Mouse (Mus musculus): ENCODE data around the gene Avpr2.
A peak's percentile ranks its signal among the peaks of the same experiment; 100 is the strongest.

The Avpr2 gene

DNA sequence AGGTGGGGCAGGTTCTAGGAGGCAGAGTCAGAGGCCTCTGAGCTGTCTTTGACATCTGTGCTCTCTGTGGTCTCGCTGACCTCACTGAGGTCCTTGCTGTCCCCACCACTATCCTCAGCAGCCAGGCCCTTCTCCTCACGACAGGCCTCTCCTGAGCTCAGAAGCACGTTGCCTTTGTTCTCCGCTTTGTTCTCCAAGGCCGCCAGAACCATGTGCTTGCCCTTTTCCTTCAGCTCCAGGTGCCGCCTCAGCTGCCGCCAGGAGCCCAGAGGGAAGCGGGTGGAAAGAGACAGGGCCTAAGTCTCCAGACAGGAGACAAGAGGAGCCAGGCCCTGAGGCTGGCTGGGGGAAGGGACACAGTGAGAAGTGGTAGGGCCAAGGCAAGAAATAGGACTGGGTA is 25.0 kb downstream of the Avpr2 start:
- DNase-seq (ENCODE audit: low read depth), result no peak

DNA sequence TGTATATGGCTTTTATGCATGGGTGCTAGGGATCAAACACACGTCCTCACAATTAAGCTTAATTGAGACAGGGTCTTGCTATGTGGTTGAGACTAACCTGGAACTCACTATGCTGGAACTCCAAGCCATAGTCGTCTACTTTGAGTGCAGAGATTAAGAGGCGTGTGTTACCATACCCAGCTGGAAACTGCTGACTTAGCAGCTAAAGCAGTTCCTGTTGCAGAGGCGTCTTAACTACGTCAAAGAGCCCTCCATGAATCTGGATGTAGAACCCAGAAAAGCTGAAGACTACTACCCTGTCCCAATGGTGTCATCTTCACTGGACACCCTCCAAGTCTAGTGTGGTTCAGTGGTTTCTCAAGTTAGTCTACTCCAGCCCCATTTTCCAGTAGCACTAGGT is 26.7 kb downstream of the Avpr2 start:
- DNase-seq (ENCODE audit: low read depth), result no peak

DNA sequence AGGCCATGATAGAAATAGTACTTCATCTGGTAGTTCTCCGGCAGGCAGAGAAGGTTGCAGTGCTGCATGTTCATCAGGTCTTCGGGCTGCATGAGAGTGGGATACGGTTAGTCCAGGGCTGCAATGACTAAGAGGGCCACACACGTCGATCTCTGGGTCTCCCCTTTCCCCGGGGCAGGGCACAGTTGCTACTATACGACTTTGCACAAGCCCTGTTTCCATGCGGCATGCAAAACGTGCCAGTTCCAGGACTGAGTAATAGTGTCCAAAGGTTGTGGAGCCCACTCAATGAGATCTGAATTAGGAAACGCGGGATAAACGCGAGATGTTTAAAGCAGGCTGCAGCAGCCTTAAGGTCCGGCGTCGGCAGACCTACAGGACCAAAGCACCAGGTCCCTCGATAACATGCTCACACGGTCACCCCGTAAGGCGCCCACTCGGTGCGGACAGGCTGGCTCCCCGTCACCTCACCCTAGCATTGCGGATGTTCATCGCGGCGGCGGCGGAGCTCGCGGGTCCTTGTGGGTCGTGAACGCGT is 29.5 kb downstream of the Avpr2 start:
- no peak for DNase-seq (ENCODE audit: low read depth)

GRCm38 (mm10) chrX:73921823-73922549 is 30.1 kb downstream of the Avpr2 start, which contains the start of the genes Arhgap4 and Naa10:
Gene Arhgap4 (minus strand): TSS chrX:73921870.
Gene Naa10 (minus strand): TSS chrX:73921944.
- peak; percentile 81 for DNase-seq (ENCODE audit: low read depth)

- no peak for DNase-seq (ENCODE audit: low read depth)
Measured at GRCm38 (mm10) chrX:73922550-73922882, 30.6 kb downstream of the Avpr2 start.

DNA sequence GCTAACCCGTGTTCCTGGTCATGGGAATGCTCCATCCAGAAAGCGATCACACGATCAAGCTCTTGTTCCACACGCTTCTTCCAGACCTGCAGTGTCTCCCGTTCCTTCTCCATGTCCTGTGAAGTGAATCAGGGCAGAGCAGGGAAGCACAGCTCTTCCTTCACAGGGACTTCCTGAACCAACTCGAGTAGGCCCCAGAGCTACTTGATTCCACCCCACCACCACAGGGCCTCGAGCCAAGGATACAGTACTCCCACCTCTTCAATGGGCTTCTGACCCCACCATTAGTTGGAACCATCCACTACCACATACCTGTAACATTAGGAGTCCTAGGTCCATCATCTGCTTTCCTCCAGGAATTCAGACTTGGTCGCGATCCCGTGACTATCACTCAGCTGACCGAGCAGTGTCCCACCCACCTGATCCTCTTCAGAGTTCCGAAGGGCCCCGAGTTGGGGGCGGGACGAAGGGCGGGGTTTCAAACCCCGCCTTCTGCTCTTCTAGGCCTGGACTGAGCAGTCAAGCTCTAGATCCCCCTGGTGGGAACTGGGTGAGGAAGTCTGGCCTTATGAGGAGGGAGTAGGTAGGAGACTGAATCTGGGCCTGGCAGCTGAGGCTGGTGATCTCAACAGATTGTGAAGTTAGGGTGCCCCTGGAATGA is 38.6 kb downstream of the Avpr2 start, which contains the start of gene Renbp:
Gene Renbp, minus strand, starts transcription at position 449 of the 661 bp plus-strand sequence.
- DNase-seq (ENCODE audit: low read depth), result peak; percentile 60

DNA sequence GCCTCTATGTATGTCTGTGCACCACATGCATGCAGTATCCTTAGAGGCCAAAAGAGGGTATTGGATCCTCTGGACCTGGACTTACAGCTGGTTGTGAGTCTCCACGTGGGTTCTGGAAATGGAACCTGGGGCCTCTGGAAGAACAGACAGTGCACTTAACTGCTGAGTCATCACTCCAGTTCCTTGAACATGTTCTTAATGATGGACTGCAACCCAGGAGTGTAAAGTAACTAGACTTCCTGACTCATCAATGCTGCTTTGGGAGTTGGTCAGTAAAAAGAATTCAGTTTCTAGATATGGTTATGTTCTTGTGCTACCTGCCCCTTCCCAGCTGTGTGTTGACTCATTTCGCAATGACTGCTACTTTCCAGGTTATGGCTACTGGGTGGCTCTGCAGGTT is 40.0 kb downstream of the Avpr2 start:
- DNase-seq (ENCODE audit: low read depth), result no peak

DNA sequence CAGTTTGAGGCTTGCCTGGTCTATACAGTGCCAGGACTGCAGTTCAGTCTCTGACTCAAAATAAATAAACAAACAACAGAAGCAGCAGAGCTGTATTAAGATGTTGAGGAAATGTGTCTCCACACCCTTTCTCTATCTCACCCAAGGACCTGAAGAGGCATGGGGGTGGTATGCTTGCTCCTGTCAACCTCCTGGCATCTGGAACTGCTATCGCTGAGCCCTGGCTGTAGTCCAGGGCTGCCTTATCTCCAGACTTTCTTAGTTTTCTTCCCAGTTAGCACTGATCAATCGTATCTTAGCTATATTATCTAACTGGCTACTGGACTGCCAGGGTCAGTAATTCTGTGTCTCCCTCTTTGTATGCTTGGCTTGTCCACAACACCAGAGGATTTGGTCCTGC is 50.0 kb downstream of the Avpr2 start:
- DNase-seq (ENCODE audit: low read depth), result no peak

- DNase-seq (ENCODE audit: low read depth), result no peak
Measured at GRCm38 (mm10) chrX:73942294-73942693, 50.4 kb downstream of the Avpr2 start.
